Mouse (Mus musculus) G1E (cell line): ENCODE data around the gene Ect2.

ENCODE experiments used
- CTCF ChIP-seq: IDR thresholded peaks from 2 replicates; pipeline ENCODE4 v1.5.1; 2012; ENCODE audit warnings: low read depth, low read length, inconsistent platforms, mixed read lengths
- POLR2AphosphoS5 ChIP-seq: IDR thresholded peaks from 2 replicates; pipeline ENCODE4 v1.6.1; 2012; ENCODE audit warnings: low read depth, low read length, inconsistent platforms; ENCODE audit not compliant: insufficient replicate concordance

- TF ChIP-seq CTCF (no peak), POLR2AphosphoS5 (no peak)
Measured at GRCm38 (mm10) chr3:27155051-27155855, 1.6 kb upstream of the Ect2 start.
